In genomic region chrX:21352350-21352749, GRCm38 (mm10) we compare ENCODE assay signal across 10 mouse cellular contexts.
DNase-seq lines count a peak whose midpoint lies in the region; TF ChIP-seq lines count a peak whose summit lies in the region.
"Had no signal": no experiment of that assay in that cellular context is flagged by ENCODE, and none has a peak within 500 bp of the region (broad histone marks: within the 10 kb centered on the region; RNA-seq: fewer than 3 reads in every experiment).

No protein-coding gene starts in this region.

- no peak overlapping the region for H3K4me3 ChIP-seq in layer of hippocampus, adult 2 months
- H3K4me3 ChIP-seq: limb, embryonic 13.5 days had no signal

- DNase-seq in cerebellum, postnatal 14 days = peak; percentile 41 to 42
- no peak for DNase-seq in cerebellum, adult 11-12 months
- peak in 1 of 2 experiments; percentile 16 for DNase-seq in layer of hippocampus, adult 2 months (ENCODE audit: low spot score in 2 of 2)
- DNase-seq in layer of hippocampus, postnatal 10 days (ENCODE audit: low spot score in 2 of 2) = no peak
- DNase-seq in A20 (ENCODE audit: low read depth, low spot score) (peak; percentile 29), ZHBTc4 (ENCODE audit: low read depth, low spot score) (peak; percentile 51)
- no peak for DNase-seq in c-Kit-positive CD71-positive TER-119-positive erythroid progenitor cells, embryonic 14.5 days (ENCODE audit: low spot score)
- no peak for DNase-seq in urinary bladder, postnatal 10 days (ENCODE audit: low spot score)
- DNase-seq: right cerebral cortex, adult 18-20 months had no signal

- H3K27ac ChIP-seq in layer of hippocampus, adult 2 months = no peak overlapping the region
- H3K27ac ChIP-seq: limb, embryonic 13.5 days had no signal

- TF ChIP-seq CTCF in layer of hippocampus, adult 2 months (conservative IDR thresholded peaks at IDR 0.05) = peak; percentile 75

Comparison
In these comparisons a context has a peak if more than half of its experiments do, and no peak if none do; other contexts are left out.
1. DNase-seq: peak in cerebellum, postnatal 14 days (2 of 2), A20 (single experiment) and ZHBTc4 (single experiment); none in cerebellum, adult 11-12 months (single experiment), layer of hippocampus, postnatal 10 days (0 of 2), c-Kit-positive CD71-positive TER-119-positive erythroid progenitor cells, embryonic 14.5 days (single experiment) and urinary bladder, postnatal 10 days (single experiment).